Mouse (Mus musculus) megakaryocyte progenitor cell, adult 5-6 weeks (primary cell): Measurements from ENCODE around the gene Nxn. TPM values are rescaled to one million over a fixed set of nuclear protein-coding genes. Genes with fewer than 3 reads are reported as not detected.

Experiments used
- ATAC-seq: replicated peaks from 2 replicates; pipeline ENCODE4 v1.8.0; 2016; ENCODE audit warnings: mild to moderate bottlenecking, moderate TSS enrichment, inconsistent platforms; ENCODE audit not compliant: poor library complexity
- total RNA-seq, 2 experiments: library from RNA; stranded (forward) in 1 of 2; stranded (reverse) in 1 of 2; fragments of 157-497, 149-512 nt in 1 of 2; fragments of 200-1000 nt in 1 of 2; gene quantifications; 2 replicates each; pipeline versions ENCODE4 v1.2.3 to v1.2.4; 2015 to 2017

The Nxn gene
- total RNA-seq, 2 experiments from 2014 or later, result 20.7 to 26.5 TPM

DNA sequence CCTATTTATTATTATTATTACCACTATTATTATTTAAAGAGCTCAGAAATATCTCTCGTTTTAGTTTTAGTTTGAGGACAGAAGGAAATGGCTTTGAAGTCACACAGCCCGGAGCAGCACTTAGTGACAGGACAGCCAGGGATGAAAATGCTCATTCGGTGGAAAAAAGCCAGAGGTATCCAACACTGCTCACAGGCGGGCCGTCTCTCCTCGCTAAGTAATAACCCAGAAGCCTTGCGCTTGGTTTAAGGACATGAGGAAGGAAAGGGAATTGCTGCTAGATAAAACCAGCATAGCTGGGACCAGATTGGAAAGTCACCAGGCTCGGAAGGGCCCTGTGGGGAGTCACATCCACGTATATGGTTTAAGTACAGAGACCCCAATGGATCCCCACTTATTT, 35.3 kb downstream of the Nxn start:
- no peak for ATAC-seq

DNA sequence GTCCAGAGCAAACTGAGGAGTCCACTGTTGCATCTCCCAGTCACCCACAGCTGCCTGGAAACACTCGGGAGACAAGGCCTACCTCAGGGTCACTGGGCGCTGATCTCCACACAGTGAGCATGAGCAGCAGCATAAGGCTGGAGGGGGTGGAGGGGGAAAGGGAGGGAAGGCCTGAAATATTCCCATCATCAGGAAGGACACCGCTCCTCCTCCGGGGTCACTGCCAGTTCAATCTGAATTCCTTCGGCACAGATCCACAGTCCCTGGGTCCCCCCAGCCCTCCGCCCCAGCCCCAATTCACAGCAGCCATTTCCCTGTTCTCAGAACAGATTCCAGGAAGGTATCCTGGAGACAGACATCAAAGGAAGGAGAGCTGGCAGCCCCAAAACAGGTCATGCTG, 35.8 kb downstream of the Nxn start:
- no peak for ATAC-seq

DNA sequence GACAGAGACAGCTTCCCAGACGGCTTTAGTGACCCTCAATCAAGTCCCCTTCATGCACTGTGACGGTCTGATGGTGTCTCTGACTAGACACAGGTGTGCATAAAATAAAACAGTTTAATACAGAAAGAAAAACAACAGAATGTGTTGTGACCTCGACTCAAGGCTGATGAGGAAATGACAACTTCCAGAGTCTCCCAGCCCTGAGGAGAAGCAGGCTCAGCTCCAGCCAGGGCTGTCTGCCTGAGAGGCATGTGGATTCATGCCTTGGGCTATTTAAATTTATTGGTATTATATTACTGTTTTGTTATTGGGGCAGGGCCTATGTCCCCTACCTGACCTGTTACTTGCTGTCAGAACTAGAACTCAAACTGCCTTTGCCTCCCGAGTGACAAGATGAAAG, 37.5 kb downstream of the Nxn start:
- ATAC-seq, result no peak

DNA sequence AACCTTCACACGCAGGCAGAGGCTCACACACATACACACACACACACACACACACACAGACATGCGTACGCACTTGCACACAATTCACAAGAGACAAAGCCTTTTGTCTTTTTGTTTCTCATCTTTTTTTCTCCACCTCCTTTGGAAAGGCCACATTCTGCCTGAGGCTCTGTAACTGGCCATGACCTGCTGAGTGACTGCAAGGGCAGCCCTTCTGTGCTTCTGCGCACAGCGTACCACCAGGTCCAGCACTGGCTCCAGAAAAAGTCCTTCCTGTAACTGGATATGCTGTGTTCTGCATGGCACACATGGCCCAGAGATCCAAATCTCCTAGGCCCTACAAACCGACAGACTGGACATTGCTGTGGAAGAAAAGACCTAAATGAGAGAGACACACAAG, 38.7 kb downstream of the Nxn start:
- no peak for ATAC-seq

DNA sequence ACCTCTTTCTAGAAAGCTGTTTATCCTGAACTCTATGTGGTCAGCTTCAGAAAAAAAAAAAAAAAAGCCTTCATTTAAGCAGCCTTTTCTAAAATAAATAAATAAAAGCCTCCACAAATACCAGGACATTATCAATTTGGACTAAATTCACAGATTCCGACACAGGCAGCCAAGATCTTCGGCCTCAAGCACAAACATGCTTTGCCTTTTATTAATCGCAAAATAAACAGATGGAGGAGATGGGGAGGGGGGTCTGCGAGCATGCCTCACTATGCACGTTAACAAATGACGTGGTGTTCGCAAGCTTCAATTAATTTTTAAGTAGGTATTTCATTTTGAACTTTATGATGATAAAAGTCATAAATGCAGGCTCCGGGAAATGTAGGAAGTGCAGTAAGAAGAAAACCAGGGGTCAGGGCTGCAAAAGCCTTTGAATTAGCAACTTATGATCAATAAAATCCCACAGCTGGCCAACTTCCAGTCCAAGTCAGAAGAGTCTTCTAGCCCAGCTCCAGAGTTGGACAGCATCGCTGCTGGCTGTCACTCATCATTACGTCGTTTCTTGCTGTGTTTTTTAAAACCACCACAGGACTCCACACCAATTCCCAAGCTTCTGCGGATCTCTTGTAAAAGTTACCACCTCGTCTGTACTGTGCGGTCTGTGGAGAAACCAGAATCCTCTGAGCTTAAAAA, 40.2 kb downstream of the Nxn start:
- no peak for ATAC-seq

DNA sequence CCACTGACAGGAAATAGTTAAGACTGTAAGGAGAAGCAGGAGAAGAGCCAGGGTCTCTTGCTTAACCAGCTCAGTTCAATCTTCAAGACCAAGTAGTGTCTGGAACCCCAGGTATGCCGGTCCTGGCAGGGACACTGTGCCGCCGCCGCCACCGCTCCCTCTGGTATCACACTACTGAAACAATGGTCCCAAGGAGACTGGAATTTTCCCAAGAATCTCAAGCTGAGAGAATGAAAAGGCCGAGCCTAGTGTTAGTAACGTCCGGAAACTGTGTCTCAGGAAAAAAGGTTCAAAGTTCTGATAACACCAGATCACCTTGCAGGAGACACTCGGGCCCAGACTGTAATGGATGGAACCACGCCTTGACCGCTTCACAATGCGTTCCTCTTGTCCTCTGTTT, 41.5 kb downstream of the Nxn start:
- no peak for ATAC-seq

DNA sequence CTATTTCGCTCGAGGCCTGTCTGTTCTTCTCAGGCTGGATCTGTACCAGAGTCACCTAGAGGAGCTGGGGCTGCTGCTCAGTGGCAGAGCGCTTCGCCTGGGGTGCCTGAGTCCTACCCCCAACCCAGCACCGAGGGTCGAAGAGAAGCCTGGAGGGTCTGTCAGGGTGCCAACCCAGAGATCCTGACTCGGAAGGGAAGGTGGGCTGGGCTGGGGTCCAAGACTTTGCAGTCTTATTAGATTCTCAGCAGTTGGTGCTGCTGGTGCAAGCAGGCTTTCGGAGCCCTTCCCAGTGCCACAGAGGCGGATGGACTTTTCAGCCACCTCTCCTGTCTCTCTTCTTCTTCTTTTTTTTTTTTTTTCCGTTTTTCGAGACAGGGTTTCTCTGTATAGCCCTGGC, 42.8 kb downstream of the Nxn start:
- ATAC-seq, result no peak

DNA sequence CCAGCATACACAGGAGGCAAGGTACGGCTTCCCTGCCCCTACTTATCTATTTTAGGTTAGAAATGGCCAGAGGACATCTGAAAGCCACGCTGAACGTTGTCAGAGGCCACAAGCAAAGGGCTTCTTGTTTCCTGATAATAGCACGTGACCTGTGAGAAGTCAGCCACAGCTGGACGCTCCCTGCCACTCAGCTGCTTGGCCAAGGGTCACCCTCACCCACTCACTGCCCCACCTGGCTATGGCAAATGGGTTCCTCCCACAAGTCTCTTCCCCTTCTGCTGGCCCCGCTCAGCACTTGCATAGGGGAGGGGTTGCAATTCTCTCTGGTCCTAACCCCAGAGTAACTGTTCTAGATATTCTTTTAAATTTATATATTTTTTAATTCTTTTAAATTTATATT, 43.5 kb downstream of the Nxn start:
- ATAC-seq, result no peak

DNA sequence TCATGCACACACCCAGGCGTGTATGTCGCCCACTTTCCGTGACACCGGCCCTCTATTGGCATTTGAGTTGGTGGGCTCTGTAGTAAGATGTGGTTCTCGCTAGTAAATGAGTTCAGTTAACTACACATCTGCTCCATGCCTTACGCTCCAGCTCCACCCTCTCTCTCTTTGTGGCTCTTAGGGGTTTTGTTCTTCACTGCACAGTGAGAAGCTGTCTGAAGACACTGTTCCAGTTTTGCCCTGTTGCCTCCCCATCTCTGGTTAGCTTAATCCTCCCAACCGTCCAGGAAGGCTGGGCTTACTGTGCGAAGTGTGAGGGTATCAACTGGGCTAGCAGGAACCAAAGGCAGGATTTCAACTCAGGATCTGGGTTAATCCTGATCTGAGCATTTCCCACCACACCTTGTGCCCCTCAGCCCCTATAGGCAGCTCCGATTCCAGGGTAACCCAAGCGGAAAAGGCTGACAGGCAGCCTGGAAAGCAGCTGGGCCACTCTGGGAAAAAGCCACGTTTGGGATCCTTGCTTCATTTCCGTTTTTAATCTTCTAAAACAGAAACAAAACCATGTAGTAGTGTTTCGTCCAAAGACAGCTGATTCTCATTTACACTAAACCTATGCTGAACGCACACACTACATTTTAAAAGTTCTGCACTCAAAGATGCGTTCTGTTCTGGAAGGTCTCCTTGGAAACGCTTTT, 45.9 kb downstream of the Nxn start:
- no peak for ATAC-seq

DNA sequence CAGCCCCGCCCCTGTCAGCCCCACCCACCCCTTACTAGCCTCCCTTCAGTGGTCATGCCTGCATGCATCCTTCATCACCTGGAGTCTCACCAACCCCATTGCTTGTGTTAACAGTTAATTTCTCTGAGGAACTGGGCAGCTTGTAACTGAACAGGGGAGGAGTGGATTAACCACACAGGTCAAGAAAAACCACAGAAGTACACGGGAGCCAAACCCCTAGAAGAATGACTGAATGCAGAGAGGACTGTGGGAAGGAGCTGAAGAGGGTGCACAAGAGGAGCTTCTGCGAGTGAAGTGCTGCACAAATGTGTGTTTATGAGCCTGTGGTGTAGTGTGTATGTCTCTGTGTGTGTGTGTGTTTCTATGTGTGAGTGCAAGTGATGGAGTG, 47.3 kb downstream of the Nxn start:
- no peak for ATAC-seq

DNA sequence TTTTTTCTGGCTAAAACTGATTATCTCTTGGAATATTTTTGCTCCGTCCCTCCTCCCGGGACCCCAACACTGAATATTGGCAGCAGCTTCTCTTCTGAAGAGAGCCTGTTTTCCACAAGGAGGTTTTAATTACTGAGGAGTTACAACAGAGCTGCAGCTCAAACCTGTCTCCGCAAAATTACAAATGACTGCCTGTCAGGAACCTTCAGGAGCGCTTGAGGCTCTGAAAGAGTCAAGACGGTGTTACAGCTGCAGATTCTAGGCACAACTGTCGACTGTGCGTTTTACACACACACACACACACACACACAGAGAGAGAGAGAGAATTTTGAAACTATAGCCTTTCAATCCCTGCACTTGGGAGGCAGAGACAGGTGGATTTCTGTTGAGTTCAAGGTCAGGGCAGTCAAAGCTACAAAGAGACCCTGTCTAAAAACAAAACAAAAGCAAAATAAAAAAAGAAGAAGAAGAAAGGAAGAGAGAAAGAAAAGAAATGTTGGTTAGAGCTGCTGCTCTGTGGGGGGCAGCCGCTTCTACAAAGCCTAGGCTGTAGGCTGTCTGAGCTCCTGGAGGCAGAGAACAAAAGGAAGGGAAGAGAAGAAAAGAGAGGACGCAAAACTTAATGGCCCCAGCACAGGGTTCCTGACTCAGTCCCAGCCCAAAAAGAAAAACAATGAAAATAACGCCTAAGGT, 47.9 kb downstream of the Nxn start:
- ATAC-seq, result no peak

DNA sequence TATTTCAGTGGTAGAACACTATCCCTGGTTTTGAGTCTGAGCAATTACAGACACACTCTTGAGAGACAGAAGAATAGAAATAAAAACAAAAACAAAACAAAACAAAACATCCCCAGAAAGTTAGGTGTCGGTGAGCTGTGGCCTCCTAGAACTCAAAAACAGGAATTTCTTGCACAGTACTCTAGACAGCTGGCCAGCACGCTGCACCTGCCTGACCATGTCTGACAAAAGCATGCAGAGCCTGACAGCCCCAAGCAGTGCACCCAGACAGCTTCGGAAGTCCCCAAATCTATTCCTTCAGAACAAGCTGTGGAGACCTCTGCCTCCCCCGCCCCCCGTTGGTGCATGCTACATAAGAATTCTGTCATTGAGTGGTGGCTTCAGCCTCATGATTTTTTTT, 49.1 kb downstream of the Nxn start:
- no peak for ATAC-seq

DNA sequence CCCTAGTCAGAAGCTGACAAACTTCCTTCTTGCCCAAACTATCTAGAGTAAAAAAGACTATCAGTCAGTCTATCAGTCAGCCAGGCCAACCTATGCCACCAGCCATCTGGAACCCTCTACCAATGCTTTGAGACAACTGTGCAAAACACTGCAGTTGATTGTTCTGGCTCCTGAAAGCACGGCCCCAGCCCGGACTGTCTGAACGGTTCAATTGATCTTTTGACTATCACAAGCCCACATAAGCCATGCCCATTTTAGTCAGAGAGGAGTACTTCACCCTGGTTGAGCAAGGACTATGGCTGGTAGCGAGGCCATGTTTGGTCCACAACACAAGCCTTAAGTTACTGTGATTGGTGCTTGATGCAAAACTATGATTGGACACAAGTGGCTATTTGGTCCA, 51.4 kb downstream of the Nxn start:
- ATAC-seq, result no peak

DNA sequence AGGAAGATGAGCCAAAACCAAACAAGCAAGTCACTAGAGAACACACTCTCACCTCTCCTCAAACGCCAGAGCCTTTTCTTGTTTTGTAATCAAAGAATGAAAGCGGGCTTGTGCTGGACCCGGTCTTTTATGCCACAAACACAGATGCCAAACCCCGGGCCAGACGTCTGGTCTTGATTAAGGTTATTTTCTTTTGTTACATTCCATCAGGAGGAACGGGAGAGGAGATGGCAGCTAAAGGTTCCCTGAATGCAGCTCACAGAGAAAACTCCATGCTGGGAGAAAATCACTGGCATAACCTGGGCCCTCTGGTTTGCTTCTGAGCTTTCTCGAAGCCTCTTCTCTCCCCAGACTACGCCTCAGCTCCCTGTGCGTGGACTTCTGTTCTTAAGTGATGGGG, 55.9 kb downstream of the Nxn start:
- no peak for ATAC-seq

DNA sequence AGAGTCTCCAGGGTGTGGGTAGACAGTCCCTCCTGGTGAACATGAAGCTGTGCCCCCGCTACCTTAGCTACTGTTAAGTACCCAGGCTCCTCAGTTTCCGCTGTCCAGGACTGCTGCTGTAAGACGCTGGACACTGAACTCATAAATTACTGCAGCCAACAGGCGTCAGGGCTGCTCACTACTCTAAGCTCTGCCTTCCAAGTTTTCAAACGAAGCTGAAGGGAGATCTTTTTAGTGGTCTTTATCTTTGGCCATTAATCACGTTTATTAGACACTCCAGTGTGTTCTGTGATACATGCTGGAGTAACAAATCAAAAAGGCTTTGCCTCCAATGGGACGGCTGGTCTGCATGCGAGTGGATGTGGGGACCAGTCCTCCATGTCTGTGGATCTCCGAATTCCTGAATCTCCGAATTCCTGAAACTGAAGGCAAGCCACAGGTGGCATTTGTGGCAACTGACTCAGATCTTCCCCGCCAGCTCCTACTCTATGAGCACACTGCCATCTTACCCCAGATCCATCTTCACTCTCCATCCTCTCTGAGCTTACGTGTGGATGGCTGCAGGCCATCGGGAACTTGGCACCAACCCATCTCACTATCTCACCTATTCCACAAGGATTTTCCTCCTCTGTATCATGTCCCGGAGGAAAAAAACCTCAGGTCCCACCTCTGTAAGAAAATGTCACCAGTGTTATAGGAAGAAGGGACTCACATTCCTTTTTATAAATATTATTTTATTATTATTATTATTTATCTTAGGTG, 56.9 kb downstream of the Nxn start:
- no peak for ATAC-seq

DNA sequence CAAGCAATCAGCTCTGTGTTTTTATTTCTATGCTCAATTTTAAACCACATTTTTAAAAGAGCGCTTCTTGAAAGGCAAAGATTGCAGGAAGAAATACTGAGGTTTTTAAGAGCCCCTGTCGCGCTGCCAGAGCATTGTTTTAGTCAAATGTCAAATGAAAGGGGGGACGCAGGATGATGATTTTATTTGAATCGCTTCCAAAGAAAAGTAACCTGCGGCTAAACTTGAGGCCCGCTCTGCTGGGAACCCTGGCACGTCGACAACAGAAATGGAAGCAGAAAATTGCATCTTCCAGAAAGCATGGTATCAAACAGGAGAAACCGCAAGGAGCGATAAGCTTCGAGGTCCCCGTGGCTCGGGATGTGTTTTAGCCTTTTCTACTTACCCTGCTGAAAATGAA, 57.8 kb downstream of the Nxn start:
- ATAC-seq, result no peak

DNA sequence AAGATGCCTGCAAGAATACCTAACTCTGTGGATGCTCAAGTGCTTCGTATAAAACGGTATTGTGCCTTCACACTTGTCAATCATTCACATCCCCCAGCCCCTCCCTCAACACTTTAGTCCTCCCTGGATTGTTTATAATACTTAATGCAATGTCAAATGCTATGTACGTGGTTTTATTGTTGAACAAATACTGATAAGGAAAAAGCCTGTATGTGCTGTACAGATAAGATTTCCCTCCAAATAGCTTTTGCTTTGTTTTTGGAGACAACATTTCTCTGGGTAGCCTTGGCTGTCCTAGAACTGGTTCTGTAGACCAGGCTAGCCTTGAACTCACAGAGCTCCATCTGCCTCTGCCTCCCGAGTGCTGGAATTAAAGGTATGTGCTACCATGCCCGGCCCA, 59.1 kb downstream of the Nxn start:
- ATAC-seq, result no peak

DNA sequence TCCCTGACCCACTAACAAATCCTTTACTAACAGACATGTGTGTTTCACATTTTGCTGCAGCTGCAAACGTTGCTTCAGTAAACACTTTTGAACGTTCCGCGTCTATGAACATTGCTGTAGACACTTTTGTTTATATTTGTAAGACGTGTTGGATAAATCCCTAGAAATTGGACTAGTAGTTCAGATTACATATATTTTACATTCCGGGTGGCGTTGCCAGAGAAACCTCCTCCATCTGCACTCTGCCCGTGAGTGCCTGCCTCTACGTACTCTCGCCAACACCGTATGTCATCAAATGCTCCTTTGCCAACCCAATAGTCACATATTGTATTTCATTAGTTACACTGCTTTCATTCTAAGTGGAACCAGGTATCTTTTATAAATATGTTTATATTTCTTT, 59.8 kb downstream of the Nxn start:
- ATAC-seq, result no peak

DNA sequence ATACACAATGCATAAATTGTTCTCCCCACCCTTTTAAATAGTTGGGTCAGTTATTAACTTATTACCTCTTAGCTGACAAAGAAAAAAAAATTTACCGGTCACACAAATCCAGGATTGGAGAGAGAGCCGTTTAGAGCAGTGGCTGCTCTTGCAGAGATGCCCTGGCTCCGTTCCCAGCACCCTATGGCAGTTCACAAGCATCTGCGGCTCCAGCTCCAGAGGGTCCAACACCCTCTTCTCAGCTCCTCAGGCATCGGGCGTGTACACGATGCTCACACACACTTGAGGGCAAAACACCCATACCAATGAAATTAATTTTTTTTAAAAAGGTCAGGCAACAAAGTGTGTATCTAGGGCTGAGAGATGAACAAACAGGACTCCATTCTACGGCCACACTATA, 60.3 kb downstream of the Nxn start:
- ATAC-seq, result no peak

DNA sequence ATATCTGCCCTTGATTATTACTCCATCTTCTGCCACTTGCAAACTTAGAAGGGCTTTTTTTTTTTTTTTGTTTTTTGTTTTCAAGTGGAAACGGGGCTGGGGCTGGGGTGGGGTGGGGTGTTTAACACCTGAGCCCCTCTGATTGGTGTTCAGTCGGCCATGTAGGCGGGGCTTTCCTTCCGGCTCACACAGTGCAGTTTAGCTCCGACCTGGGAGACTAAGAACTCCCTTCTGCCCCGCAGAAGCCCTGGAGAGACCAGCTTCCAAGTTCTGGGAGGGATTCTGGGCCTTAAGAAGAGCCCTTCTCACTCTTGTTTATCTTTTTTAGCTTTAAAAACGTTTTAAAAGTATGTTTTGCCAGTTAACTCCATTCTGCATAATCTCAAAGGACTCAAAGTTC, 61.2 kb downstream of the Nxn start:
- no peak for ATAC-seq

DNA sequence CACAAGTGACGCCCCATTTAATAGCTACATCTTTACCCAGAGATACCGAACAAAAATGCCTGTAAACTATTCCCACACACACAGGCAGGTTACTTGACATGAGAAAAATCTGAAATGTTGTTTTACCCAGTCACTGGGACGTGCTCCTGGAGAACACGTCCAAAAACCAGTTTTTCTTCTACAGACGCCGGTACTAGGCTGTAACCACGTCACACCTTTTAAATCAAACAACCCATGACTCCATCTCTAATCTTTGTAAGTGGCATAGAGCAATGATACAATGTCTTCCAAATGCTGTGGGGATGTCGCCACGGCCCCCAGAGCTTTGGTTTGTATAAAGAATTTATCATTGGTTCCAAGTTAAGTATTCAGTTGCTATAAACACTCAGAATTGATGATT, 61.7 kb downstream of the Nxn start:
- no peak for ATAC-seq

DNA sequence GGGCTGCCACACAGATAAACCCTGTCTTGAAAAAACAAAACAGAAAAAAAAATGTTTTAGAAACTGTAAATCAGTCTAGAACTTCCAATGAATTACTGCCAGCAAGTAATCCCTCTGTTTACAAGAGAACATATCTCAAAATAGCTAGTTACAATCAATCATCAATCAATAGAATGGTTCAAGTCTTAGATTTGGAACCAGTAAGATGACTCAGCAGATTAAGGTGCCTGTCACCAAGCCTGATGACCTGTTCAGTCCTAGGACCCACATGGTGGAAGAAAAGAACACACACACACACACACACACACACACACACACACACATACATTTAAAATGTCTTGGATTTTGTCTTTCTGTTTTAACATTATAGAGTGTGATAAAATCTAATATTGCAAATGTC, 62.7 kb downstream of the Nxn start:
- ATAC-seq, result no peak
